8 mouse cellular contexts compared by ENCODE assay signal in genomic region chrX:152015752-152016150, GRCm38 (mm10). TPM values are rescaled to one million over a fixed set of nuclear protein-coding genes. Genes with fewer than 3 reads are reported as not detected.
DNase-seq lines count a peak whose midpoint lies in the region; ATAC-seq lines count a peak whose summit lies in the region.

No protein-coding gene starts in this region.

- no peak; the same call in 1 of the 2 replicates for ATAC-seq in heart, embryonic 15.5 days (replicated peaks; ENCODE audit: insufficient number of reproducible peaks, insufficient read depth, low FRiP score, low read depth)
- ATAC-seq in hindbrain, embryonic 11.5 days (ENCODE audit: low FRiP score): no peak; the same call in 1 of the 2 replicates
- ATAC-seq in frontal cortex, adult (ENCODE audit: low TSS enrichment): no peak; the same call in 1 of the 2 replicates

- H3K27me3 ChIP-seq in heart, embryonic 15.5 days: peaks cover 10% of the 10 kb centered on the region
- H3K27me3 ChIP-seq in hindbrain, embryonic 11.5 days (ENCODE audit: control insufficient read depth, insufficient read depth, low read length): peaks cover 13% of the 10 kb centered on the region; the same call in 1 of the 2 replicates

- 22% methylated on average over 11 of the region's 11 CpGs for WGBS in heart, embryonic 15.5 days
- 18% methylated on average over 11 of the region's 11 CpGs for WGBS in hindbrain, embryonic 11.5 days

- H3K9me3 ChIP-seq in heart, embryonic 15.5 days (replicated peaks): no peaks in the 10 kb centered on the region
- no peaks in the 10 kb centered on the region for H3K9me3 ChIP-seq in hindbrain, embryonic 11.5 days (ENCODE audit: control insufficient read depth, low read length)

- peak overlapping the region; percentile 67 for H3K4me2 ChIP-seq in heart, embryonic 15.5 days
- peak overlapping the region; percentile 40 for H3K4me2 ChIP-seq in hindbrain, embryonic 11.5 days (replicated peaks; ENCODE audit: low read depth, low read length)

- H3K27ac ChIP-seq in heart, embryonic 15.5 days: peak overlapping the region; percentile 92
- H3K27ac ChIP-seq in hindbrain, embryonic 11.5 days (ENCODE audit: low read depth, low read length): peak overlapping the region; percentile 56

- H3K36me3 ChIP-seq in heart, embryonic 15.5 days: no peaks in the 10 kb centered on the region
- no peaks in the 10 kb centered on the region for H3K36me3 ChIP-seq in hindbrain, embryonic 11.5 days (ENCODE audit: control insufficient read depth, insufficient read depth, low read length)

- H3K4me3 ChIP-seq in heart, embryonic 15.5 days: peak overlapping the region; percentile 65
- H3K4me3 ChIP-seq in hindbrain, embryonic 11.5 days (ENCODE audit: low read depth, low read length): peak overlapping the region; percentile 41

- no peak for DNase-seq in heart, adult 11 months
- DNase-seq in MN1 (ENCODE audit: low spot score): peak; percentile 30
- DNase-seq in hindbrain, embryonic 11.5 days (ENCODE audit: low spot score): no peak
- peak; percentile 1 for DNase-seq in mesoderm, embryonic 11.5 days (ENCODE audit: low read depth, low spot score)
- DNase-seq in spleen, postnatal 36 days (ENCODE audit: low spot score in 2 of 2): no peak
- no peak for DNase-seq in spleen, postnatal 4 days (ENCODE audit: low spot score in 2 of 2)

- H3K4me1 ChIP-seq in heart, embryonic 15.5 days (replicated peaks): peaks cover 3% of the 10 kb centered on the region; the same call in 1 of the 2 replicates
- H3K4me1 ChIP-seq in hindbrain, embryonic 11.5 days (replicated peaks; ENCODE audit: control insufficient read depth, insufficient read depth, low read length): no peaks in the 10 kb centered on the region

- peak overlapping the region; percentile 63 for H3K9ac ChIP-seq in heart, embryonic 15.5 days
- peak overlapping the region; percentile 59 for H3K9ac ChIP-seq in hindbrain, embryonic 11.5 days (ENCODE audit: low read depth, low read length)

RNA-seq across cellular contexts. Expression of gene Ribc1, which starts 0.3 kb away (rescaled TPM):
- 1.6 and 1.9 TPM in 2 replicates for polyA plus RNA-seq in heart, embryonic 15.5 days (2015; fragmentation: Nextera tagmentation; extraction: Ambion mirVana)
- polyA plus RNA-seq in hindbrain, embryonic 11.5 days (2014; fragmentation: Nextera tagmentation; extraction: Ambion mirVana): 4.1 and 4.5 TPM in 2 replicates

RNA-seq across cellular contexts. Expression of gene Smc1a, which starts 0.5 kb away (rescaled TPM):
- polyA plus RNA-seq in heart, embryonic 15.5 days (2015; fragmentation: Nextera tagmentation; extraction: Ambion mirVana): 65.0 and 67.9 TPM in 2 replicates
- 126 and 127 TPM in 2 replicates for polyA plus RNA-seq in hindbrain, embryonic 11.5 days (2014; fragmentation: Nextera tagmentation; extraction: Ambion mirVana)

RNA-seq across cellular contexts. Expression of gene Hsd17b10, which starts 14.1 kb away (rescaled TPM):
- polyA plus RNA-seq in heart, embryonic 15.5 days (2015; fragmentation: Nextera tagmentation; extraction: Ambion mirVana): 193 and 211 TPM in 2 replicates
- 167 and 173 TPM in 2 replicates for polyA plus RNA-seq in hindbrain, embryonic 11.5 days (2014; fragmentation: Nextera tagmentation; extraction: Ambion mirVana)

Comparison
In these comparisons a context has a peak if more than half of its experiments do, and no peak if none do; other contexts are left out.
1. DNase-seq: peak in MN1 (single experiment) and mesoderm, embryonic 11.5 days (single experiment); none in heart, adult 11 months (single experiment), hindbrain, embryonic 11.5 days (single experiment), spleen, postnatal 36 days (0 of 2) and spleen, postnatal 4 days (0 of 2).